Mouse (Mus musculus) layer of hippocampus, adult 18-20 months (tissue): ENCODE measurements around the gene Otud4. TPM values are rescaled to one million over a fixed set of nuclear protein-coding genes. Genes with fewer than 3 reads are reported as not detected.

Experiments used
- DNase-seq, 2 experiments: peaks; one replicate each; pipeline ENCODE4 v3.0.0; 2022; ENCODE audit warnings: low spot score in 2 of 2
- long read RNA-seq: library from polyadenylated mRNA; stranded (forward); transcript quantifications from one replicate; pipeline ENCODE4 v2.0.0, GENCODE M21; 2021
- total RNA-seq, 2 experiments: library from RNA; stranded (reverse); gene quantifications; 2 replicates each; pipeline ENCODE4 v1.2.3; 2021

Otud4 gene
- total RNA-seq: 10 to 100 TPM; 38.6 to 43.4 TPM
- long read RNA-seq, full-length matches to known transcripts: 18 of 25 reads
- long read RNA-seq, partial matches to known transcripts: 3 of 25 reads
- long read RNA-seq, other reads (novel, unspliced or antisense): 4 of 25 reads

DNA sequence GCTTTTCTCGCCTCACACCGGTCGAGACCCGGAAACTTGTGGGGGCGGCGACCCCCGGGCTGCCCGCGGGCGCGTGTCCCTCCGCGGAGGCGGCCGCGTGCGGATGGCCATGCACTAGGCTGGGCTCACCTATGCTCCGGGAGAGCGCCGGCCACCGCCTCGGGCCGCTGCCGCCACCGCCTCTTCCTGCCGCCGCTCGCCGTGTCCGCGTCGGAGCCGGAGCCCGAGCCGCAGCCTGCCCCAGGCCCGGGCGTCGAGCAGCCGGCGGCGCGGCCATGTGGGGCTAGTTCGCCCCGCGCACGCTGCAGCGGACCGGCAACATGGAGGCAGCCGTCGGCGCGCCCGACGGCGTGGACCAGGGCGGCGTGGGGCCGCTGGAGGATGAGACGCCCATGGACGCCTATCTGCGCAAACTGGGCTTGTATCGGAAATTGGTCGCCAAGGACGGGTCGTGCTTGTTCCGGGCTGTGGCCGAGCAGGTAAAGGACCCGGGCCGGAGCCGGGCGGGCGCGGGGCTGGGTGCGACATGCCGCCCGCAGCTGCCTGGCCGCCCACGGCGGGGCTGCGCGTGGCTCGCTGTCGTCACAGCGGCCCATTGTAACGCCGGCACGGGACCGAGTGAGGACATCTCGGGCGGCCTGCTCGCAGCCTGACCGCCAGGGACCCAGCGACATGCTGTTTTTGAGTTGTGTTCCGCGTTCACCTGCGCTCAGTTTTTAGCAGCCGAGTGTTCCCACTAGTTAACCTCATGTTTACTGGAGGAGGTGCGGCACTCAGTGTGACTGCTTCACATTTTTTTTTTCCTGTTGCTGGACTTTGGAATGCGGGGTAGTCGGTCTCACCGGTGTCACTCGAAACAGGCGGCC, at the start of gene Otud4:
TSS of gene Otud4 (plus strand) at position 33 of the 866 bp plus-strand sequence.
- peak; percentile 37 to 63 for DNase-seq

DNA sequence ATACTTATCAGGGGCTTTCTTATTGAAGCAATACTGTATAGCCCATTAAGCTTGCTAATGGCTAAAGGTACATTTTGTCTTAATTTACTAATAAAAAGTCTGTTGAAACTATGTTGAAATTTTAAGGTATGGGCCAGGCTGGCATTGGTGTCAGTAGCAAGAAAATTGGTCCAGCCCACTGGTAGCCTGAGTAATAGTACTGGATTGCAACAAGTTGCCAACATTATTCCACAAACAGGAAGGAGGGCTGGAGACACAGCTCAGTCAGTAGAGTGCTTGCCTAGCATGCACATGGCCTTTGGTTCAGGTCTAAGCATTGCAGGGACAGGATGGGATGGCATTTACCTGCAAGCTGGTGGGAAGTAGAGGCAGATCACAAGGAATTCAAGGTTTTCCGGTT, 38.5 kb upstream of the Otud4 start:
- no peak for DNase-seq

DNA sequence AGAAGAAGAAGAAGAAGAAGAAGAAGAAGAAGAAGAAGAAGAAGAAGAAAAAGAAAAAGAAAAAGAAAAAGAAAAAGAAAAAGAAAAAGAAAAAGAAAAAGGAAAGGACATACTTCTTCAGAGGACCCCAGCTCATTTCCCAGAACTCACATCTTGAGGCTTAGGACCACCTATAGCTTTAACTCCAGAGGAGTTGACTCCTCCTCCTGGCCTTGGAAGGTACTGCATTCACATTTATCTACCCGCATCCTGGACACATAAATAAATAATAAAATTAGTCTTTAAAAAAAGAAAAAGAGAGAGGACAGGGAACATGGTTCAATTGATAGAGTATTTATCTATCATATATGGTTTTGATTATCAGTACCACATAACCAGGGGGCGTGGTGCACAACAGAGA, 36.2 kb upstream of the Otud4 start:
- peak in 1 of 2 experiments; percentile 5 for DNase-seq

DNA sequence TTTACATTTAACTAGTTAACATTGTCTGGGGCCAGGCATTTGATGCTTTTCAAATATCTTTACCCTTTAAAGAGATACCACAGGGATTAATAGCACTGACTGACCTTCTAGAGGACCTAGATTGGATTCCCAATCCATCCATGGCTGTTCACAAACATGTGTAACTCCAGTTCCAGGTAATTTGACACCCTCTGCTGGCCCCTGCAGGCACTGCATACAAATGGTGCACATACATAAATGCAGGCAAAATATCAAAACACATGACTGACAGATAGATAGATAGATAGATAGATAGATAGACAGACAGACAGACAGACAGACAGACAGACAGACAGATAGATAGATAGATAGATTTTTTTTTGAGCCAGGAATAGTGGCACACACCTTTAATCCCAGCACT, 33.2 kb upstream of the Otud4 start:
- no peak for DNase-seq

DNA sequence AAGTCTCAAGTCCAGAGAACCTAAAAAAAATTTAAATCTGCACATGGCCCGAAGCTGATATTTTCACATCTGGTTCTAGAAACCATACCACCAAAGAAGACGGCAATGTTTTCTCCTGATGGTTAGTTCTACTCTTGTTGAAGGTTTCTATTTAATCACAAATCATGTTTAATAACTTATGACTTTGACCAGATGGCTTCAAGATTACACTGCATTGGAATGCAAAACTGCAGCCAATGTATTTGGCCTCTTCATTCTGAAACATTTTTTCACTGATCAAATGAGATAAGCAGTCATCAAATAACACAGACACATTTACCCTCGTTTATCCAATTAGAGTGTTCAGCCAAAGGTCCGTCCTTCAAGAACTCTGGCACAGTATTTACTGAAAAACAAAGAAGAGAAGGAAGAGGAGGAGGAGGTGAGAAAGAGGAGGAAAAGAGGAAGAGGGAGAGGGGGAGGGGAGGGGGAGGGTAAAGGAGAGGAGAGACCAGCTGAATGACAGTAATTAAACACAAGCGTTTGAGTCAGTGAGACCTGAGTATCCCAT, 32.6 kb upstream of the Otud4 start:
- DNase-seq: no peak

DNA sequence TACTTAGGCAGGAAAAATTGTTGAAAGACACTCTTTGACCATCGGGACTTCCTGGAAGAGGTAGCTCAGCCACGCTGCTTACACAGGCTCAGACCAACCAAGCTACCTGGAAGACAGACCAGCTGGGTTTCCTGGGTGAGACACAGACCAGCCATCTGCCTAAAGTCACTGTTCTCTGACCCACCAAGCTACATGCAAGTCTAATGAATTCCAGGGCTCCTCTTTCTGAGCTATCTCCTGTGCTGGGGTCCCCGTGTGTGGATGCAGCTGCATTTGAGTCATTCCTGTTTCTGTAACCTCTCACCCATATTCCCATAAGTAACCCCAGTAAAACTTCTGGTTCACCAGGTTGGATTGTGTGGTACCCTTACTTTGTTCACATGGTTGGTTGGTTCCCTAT, 30.7 kb upstream of the Otud4 start:
- no peak for DNase-seq

DNA sequence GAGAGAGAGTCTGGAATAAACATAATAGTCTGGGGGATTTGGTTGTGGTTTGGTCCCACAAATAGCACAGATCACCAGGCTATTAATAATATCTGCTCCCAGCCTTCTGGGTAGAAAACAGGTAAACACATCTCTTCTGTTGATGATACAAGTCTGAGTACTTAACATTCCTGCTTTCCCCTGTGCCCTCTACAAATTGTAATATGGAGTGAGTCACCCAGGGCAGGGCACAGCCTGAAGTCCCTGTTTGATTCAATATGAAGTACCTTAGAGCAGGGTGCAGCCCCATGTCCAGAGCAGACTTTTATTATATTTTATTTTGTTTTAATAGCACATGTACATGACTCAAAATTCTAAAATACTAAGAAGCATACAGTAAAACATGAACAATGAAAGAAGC, 29.1 kb upstream of the Otud4 start:
- no peak for DNase-seq

DNA sequence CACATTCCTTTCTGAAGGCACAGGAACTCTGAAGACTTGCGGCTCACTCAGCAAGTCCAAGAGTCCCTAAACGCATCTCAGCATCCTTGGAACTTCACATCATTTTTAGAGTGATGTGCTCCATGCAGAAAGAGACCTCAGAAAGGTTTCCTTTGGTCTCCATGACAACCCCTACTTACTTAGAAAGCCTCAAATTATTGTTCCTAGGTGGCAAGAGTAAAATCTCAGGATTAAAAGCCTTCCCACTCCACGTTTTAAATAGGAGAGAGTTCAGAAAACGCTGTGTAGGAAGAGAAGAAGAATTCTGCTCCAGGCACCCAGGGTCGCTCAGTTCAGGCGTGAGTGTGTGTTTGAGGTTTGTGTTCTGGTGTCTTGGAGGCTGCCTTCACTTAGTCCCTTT, 27.1 kb upstream of the Otud4 start:
- DNase-seq: peak in 1 of 2 experiments; percentile 4

DNA sequence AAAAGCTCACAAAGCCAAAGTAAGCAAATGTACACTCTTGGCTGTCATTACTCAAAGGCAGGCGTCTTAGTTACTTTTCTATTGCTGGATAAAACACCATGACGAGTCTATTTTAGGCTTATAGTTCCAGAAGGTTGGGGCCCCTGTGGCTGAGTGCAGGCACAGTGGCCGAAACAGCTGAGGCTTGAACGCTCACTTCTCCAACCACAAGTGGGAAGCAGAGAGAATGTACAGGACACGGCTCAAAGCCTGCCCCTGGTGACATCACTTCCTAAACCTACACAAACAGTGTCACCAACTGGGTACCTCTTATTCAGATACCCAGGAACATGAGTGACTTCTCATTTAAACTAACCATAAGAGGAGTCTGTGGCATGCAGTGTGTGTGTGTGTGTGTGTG, 26.5 kb upstream of the Otud4 start:
- DNase-seq: no peak

DNA sequence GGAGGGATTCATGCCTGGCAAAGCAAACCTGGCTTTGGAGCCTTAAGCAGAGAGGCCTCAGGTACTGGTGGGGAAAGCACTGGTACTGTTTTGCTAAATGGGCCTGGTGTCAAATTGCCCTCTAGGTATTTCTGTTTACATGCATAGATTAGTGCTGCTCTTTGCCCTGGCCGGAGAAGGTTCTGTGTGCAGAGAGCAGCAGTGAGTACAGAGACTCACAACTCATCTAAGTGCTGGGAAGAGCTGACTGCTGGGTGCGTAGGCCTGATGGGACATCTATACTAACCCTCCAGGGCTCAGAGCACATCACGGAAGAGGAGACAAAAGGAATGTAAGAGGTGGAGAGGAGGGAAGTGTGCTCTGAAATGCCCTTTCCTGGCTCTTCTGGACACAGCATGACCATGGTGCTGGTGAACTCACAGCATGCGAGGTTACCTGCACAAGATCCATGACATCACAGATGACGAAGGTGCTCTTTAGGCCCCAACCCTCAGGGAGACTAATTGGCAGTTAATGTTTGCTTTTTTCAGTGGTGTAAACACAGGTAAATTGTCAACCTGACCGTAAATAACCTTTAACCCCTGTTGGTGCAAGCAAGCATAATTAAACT, 23.6 kb upstream of the Otud4 start:
- no peak for DNase-seq

DNA sequence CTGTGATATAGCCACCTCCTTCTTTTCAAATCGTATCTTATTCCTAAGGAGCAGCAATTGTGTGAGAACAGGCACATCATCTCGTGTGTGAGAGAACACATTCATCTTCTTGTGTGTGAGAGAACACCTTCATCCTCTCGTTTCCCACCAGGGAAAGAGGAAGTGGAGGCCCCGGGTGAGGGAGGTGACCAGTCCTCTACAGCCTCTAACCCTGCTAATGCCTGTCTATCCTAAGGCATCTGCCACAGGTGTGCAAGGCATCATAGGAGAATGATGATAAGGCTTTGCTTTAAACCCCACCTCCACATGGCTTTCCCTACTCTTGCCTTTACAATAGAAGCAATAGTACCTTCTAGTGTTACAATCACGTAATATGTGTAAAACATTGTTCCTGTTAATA, 20.5 kb upstream of the Otud4 start:
- DNase-seq: no peak

DNA sequence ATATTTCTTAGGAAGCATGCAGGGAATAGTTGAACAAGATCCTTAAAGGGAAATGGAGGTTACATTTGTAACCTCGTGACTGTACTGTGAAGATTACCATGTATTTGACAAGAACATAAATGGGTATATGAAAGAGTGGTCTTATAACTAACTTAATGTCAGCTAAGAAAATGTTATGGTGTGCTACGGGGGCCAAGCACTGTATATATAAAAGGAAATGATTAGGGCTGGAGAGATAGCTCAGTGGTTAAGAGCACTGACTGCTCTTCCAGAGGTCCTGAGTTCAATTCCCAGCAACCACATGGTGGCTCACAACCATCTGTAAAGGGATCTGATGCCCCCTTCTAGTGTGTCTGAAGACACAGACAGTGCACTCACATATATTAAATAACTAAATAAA, 20.1 kb upstream of the Otud4 start:
- no peak for DNase-seq

DNA sequence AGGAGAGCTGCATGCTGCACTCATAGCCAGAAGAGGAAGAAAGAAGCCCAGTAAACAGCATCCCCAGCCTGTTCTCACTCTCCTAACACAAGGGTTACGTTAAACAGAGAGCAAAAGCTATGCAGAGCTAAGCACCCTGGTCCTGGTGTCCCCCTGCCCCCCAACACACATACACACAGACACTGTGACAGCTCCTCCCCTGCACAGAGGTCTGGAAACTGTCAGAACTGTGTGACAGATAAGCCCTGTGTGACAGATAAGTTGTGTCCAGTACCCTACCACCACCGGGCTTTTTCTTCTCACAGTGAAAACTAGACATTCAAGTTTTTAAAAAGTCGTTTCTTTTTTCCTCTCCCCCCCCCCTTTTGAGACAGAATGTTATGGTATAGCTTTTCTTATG, 19.4 kb upstream of the Otud4 start:
- DNase-seq: no peak

DNA sequence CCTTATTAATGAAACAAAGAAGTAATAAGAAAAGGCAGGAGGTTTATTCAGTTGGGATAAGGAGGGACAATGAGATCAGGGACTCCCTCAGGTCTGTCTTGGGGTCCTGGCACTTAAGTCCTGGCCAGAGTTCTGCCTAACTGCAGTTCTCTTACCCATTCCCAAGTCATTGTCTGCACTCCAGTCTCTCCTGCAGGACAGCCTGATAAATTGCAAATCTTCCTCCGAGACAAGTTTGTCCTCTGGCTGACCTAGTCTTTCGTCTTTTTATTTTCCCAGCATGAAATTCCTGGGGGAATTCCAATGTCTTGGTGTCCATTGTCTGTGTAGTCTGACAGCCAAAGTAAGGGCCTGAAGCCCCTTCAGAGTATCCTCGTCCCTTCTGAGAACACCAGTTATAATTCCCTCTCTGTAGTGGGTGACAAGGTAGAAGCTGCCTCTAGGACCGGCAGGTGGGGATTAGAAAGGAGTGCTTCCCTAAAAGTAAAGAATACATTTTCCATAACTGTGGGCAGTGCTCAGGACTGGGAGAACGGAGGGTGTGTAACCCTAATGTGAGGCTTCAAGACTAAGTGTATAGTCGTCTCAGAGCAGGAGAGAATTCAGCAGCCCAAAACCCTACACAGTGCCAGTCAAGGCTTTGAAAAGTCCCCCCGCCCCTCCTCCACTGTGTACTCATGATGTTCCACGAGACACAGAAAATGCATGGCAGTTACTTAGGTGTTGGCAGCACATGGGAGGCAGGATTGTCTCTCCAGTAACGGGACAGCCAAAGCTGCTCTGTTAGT, 18.7 kb upstream of the Otud4 start:
- no peak for DNase-seq

DNA sequence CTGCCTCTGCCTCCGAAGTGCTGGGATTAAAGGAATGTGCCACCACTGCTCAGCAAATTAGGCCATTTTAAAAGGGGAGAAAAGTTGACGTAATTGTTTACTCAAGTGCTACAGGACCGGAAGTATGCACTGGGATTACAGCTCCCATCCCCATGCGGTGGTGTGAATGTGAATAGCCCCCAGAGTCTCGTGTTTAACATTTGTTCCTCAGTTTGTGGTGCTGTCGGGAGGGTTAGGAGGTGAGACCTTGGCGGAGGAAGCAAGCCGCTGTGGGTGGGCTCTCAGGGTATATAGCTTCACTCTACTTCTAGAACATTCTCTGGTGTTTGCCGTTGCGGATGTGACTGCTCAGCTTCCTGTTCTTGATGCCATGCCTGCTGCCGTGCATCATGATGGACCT, 17.1 kb upstream of the Otud4 start:
- no peak for DNase-seq

DNA sequence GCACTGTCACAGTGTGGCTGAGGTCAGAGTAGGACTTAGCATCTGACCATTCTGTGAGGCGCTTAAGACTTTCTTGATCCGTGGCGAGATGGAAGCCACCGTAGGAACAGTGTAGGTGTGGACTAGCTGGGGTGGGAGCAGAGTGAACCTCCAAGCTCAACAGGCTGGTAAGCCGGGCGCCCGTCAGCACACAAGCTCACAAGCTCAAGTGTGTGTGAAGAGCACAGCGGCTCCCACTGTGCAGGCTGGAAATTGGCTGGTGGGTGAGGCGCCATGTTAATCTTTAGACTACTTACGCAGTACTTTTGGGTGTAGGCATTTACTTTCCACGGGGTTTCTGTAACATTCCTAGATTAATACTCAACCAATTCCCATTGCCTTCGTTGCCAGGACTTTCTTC, 16.1 kb upstream of the Otud4 start:
- DNase-seq: no peak

DNA sequence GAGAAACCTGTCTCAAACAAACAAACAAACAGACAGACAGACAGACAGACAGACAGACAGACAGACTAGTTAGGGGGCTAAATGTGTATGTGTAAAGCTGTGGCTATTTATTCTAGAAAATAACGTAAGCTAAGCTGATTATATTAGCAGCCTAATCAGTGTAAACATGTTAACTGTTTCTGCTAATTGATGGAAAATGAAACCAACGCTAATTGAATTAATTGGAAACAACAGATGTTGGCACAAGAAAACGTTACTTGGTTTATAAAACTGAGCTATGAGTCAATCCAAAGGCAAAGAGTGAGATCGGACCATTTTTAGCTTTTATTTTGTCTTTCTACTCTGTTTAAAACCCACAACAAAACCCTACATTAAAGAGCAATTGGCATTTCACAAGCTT, 15.0 kb upstream of the Otud4 start:
- DNase-seq: no peak

DNA sequence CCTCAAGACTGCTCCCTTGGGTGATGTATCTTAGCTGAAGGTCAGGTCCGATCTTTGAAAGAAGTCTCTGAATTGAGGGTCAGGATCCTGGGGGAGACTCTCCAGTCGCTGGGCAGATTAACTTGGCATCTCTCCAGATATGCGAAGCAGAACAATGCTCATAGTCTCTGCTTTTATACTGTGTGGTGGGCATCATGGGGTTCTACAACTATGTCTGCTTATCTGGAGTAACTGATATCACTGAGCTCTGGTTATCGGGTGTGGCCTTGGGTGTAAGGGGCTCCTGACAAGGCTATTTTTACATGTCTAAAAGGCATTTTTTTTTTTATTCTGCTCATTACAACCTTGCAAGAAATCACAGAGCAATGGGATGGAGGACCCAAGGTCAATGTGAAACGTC, 13.2 kb upstream of the Otud4 start:
- DNase-seq: no peak

DNA sequence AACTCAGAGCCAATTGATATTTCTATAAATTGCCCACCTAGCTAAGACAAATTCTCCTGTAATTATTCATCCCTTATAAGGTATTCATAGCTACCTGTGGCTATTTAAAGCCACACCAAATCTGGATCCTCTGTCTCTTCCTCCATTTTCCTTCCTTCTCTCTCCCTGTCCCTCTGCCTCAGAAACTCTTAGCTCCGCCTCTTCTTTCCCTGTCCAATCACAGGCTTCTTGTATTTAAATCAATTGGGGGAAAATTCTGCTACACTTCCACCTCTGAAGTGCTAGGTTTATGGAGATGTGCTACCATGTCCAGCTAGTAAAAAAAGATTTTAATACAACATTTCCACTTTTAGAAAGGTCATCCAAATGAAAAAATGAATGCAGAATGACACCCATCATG, 3.9 kb upstream of the Otud4 start:
- DNase-seq: no peak

DNA sequence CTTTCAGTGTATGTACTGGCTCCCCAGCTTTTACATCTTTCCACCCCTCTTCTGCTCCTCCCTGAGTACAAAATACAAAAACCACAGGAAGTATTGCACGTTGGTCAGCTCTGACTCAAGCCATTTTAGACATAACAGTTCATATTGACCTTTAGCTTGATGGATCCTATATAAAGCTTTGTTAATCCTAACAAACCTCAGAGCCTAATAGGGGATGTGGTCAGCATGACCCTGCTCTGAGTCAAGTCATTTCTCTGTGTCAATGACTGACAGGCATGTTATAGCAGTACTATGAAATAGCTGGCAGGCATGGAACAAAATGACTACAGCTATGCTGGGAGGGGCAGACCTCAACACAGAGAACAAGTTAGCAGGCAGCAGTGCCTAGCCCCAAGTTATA, 3.3 kb upstream of the Otud4 start:
- DNase-seq: no peak

DNA sequence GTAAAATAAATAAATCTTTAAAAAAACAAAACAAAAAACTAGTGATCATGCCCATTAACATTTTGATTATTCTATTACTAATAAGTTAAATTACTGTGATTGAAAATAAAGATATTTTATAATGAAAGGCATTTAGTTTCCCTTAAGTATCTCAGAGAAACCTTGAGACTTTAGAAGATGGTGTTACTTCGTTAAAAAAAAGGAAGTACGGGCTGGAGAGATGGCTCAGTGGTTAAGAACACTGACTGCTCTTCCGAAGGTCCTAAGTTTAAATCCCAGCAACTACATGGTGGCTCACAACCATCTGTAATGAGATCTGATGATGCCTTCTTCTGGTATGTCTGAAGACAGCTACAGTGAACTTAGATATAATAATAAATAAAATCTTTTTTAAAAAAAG, 2.2 kb upstream of the Otud4 start:
- no peak for DNase-seq
